Mouse (Mus musculus) olfactory bulb, adult 2 months (tissue): ENCODE data around the gene Pdcd7.

Experiments used
- CTCF ChIP-seq: fragments of 200-500 bp; IDR thresholded peaks from 2 replicates; pipeline ENCODE4 v1.5.1; 2012; ENCODE audit warnings: low read depth, mild to moderate bottlenecking, low read length, moderate library complexity; ENCODE audit not compliant: insufficient read depth
- POLR2A ChIP-seq: fragments of 200-500 bp; IDR thresholded peaks from 2 replicates; pipeline ENCODE4 v1.6.1; 2012; ENCODE audit warnings: mild to moderate bottlenecking, low read depth, low read length, moderate library complexity; ENCODE audit not compliant: insufficient read depth

- TF ChIP-seq CTCF (no peak), POLR2A (no peak)
These were observed 61.4 kb downstream of the Pdcd7 start for GRCm38 (mm10) chr9:65407327-65407726.
